ENCODE assay signal across 13 mouse cellular contexts in genomic region chr7:49087154-49087553, GRCm38 (mm10).
DNase-seq lines count a peak whose midpoint lies in the region; ATAC-seq lines count a peak whose summit lies in the region.
"Had no signal": no experiment of that assay in that cellular context is flagged by ENCODE, and none has a peak within 500 bp of the region (broad histone marks: within the 10 kb centered on the region; RNA-seq: fewer than 3 reads in every experiment).

No protein-coding gene starts in this region.

- H3K4me3 ChIP-seq in forebrain, embryonic 15.5 days, result no peak overlapping the region
- no peak overlapping the region for H3K4me3 ChIP-seq in forebrain, embryonic 12.5 days (replicated peaks)
- H3K4me3 ChIP-seq in hindbrain, embryonic 14.5 days (replicated peaks; ENCODE audit: low read length), result no peak overlapping the region
- H3K4me3 ChIP-seq in hindbrain, embryonic 13.5 days, result no peak overlapping the region
- H3K4me3 ChIP-seq in embryonic facial prominence, embryonic 10.5 days, result no peak overlapping the region
- H3K4me3 ChIP-seq: kidney, embryonic 15.5 days; limb, embryonic 13.5 days had no signal

- peak; percentile 54 for ATAC-seq in forebrain, embryonic 15.5 days (replicated peaks)
- no peak for ATAC-seq in forebrain, embryonic 12.5 days (ENCODE audit: low FRiP score)
- ATAC-seq in hindbrain, embryonic 14.5 days (ENCODE audit: low FRiP score), result 0 out of 2 replicates have a peak, but pooled peaks have one; percentile 4
- ATAC-seq in hindbrain, embryonic 13.5 days (ENCODE audit: low FRiP score), result no peak
- ATAC-seq in erythroid progenitor cell, adult 5-6 weeks (replicated peaks; ENCODE audit: low FRiP score, poor library complexity, severe bottlenecking), result no peak
- ATAC-seq: liver, postnatal 0 days had no signal

- DNase-seq in hindbrain, embryonic 14.5 days (ENCODE audit: low spot score), result no peak
- DNase-seq in cerebellum, adult 11-12 months, result peak; percentile 67
- DNase-seq in fibroblast of lung, adult 2 months (ENCODE audit: low read depth), result peak; percentile 27
- no peak for DNase-seq in embryonic facial prominence, embryonic 10.5 days (ENCODE audit: low spot score)
- DNase-seq: adrenal gland, postnatal 10 days; liver, postnatal 0 days; right cerebral cortex, adult 18-20 months had no signal

- H3K9me3 ChIP-seq in forebrain, embryonic 15.5 days, result no peaks in the 10 kb centered on the region
- H3K9me3 ChIP-seq in forebrain, embryonic 12.5 days, result no peaks in the 10 kb centered on the region
- no peaks in the 10 kb centered on the region for H3K9me3 ChIP-seq in hindbrain, embryonic 14.5 days (ENCODE audit: control insufficient read depth, low read length)
- no peaks in the 10 kb centered on the region for H3K9me3 ChIP-seq in hindbrain, embryonic 13.5 days
- no peaks in the 10 kb centered on the region for H3K9me3 ChIP-seq in embryonic facial prominence, embryonic 10.5 days
- H3K9me3 ChIP-seq: kidney, embryonic 15.5 days; limb, embryonic 13.5 days had no signal

- 50% methylated on average over 5 of the region's 5 CpGs for WGBS in forebrain, embryonic 15.5 days
- 81% methylated on average over 5 of the region's 5 CpGs for WGBS in forebrain, embryonic 12.5 days
- 63% methylated on average over 5 of the region's 5 CpGs for WGBS in hindbrain, embryonic 14.5 days
- WGBS in hindbrain, embryonic 13.5 days, result 77% methylated on average over 5 of the region's 5 CpGs
- WGBS in embryonic facial prominence, embryonic 10.5 days, result 88% methylated on average over 5 of the region's 5 CpGs

- H3K4me2 ChIP-seq in forebrain, embryonic 15.5 days (replicated peaks), result no peak overlapping the region
- H3K4me2 ChIP-seq in forebrain, embryonic 12.5 days, result no peak overlapping the region
- H3K4me2 ChIP-seq in hindbrain, embryonic 14.5 days (replicated peaks), result no peak overlapping the region
- no peak overlapping the region for H3K4me2 ChIP-seq in hindbrain, embryonic 13.5 days
- H3K4me2 ChIP-seq: kidney, embryonic 15.5 days; limb, embryonic 13.5 days had no signal

- peak overlapping the region; percentile 35 for H3K27ac ChIP-seq in forebrain, embryonic 15.5 days (replicated peaks)
- no peak overlapping the region for H3K27ac ChIP-seq in forebrain, embryonic 12.5 days
- H3K27ac ChIP-seq in hindbrain, embryonic 14.5 days, result no peak overlapping the region
- H3K27ac ChIP-seq in hindbrain, embryonic 13.5 days, result no peak overlapping the region
- H3K27ac ChIP-seq in embryonic facial prominence, embryonic 10.5 days (replicated peaks), result no peak overlapping the region
- H3K27ac ChIP-seq: kidney, embryonic 15.5 days; limb, embryonic 13.5 days had no signal

- peaks cover 47% of the 10 kb centered on the region for H3K4me1 ChIP-seq in forebrain, embryonic 15.5 days
- peaks cover 50% of the 10 kb centered on the region for H3K4me1 ChIP-seq in forebrain, embryonic 12.5 days
- H3K4me1 ChIP-seq in hindbrain, embryonic 14.5 days (replicated peaks; ENCODE audit: control insufficient read depth, insufficient read depth, low read length), result peaks cover 83% of the 10 kb centered on the region
- peaks cover 98% of the 10 kb centered on the region for H3K4me1 ChIP-seq in hindbrain, embryonic 13.5 days (replicated peaks)
- peaks cover 40% of the 10 kb centered on the region for H3K4me1 ChIP-seq in embryonic facial prominence, embryonic 10.5 days
- H3K4me1 ChIP-seq: limb, embryonic 13.5 days had no signal

- H3K36me3 ChIP-seq in forebrain, embryonic 15.5 days, result no peaks in the 10 kb centered on the region
- H3K36me3 ChIP-seq in forebrain, embryonic 12.5 days (replicated peaks), result no peaks in the 10 kb centered on the region
- no peaks in the 10 kb centered on the region for H3K36me3 ChIP-seq in hindbrain, embryonic 14.5 days (replicated peaks; ENCODE audit: control insufficient read depth, insufficient read depth)
- no peaks in the 10 kb centered on the region for H3K36me3 ChIP-seq in hindbrain, embryonic 13.5 days
- no peaks in the 10 kb centered on the region for H3K36me3 ChIP-seq in embryonic facial prominence, embryonic 10.5 days (replicated peaks)
- H3K36me3 ChIP-seq: kidney, embryonic 15.5 days; limb, embryonic 13.5 days had no signal

- no peaks in the 10 kb centered on the region for H3K27me3 ChIP-seq in forebrain, embryonic 15.5 days
- H3K27me3 ChIP-seq in forebrain, embryonic 12.5 days, result peaks cover 27% of the 10 kb centered on the region
- H3K27me3 ChIP-seq in hindbrain, embryonic 14.5 days (ENCODE audit: control insufficient read depth, insufficient read depth, low read length), result no peaks in the 10 kb centered on the region
- H3K27me3 ChIP-seq in hindbrain, embryonic 13.5 days, result no peaks in the 10 kb centered on the region
- peaks cover 43% of the 10 kb centered on the region for H3K27me3 ChIP-seq in embryonic facial prominence, embryonic 10.5 days (replicated peaks; ENCODE audit: low read depth, poor library complexity, severe bottlenecking)

- no peak overlapping the region for H3K9ac ChIP-seq in forebrain, embryonic 15.5 days (replicated peaks)
- no peak overlapping the region for H3K9ac ChIP-seq in forebrain, embryonic 12.5 days
- no peak overlapping the region for H3K9ac ChIP-seq in hindbrain, embryonic 14.5 days
- no peak overlapping the region for H3K9ac ChIP-seq in hindbrain, embryonic 13.5 days
- H3K9ac ChIP-seq: kidney, embryonic 15.5 days; limb, embryonic 13.5 days; liver, postnatal 0 days had no signal

Comparison
In these comparisons a context has a peak if more than half of its experiments do, and no peak if none do; other contexts are left out.
1. ATAC-seq: peak in forebrain, embryonic 15.5 days (single experiment) and hindbrain, embryonic 14.5 days (single experiment); none in forebrain, embryonic 12.5 days (single experiment), hindbrain, embryonic 13.5 days (single experiment) and erythroid progenitor cell, adult 5-6 weeks (single experiment).
2. DNase-seq: peak in cerebellum, adult 11-12 months (single experiment) and fibroblast of lung, adult 2 months (single experiment); none in hindbrain, embryonic 14.5 days (single experiment) and embryonic facial prominence, embryonic 10.5 days (single experiment).